Mouse (Mus musculus) myocyte (in vitro differentiated cells): ENCODE data around the gene Zbtb22.

ENCODE experiments used
- MAX ChIP-seq: IDR thresholded peaks from one replicate; pipeline ENCODE4 v1.6.1; 2011; ENCODE audit warnings: low read depth, mild to moderate bottlenecking, control low read depth
- POLR2A ChIP-seq: IDR thresholded peaks from one replicate; pipeline ENCODE4 v1.6.1; 2011; ENCODE audit warnings: low read depth, mild to moderate bottlenecking, control low read depth, moderate library complexity; ENCODE audit not compliant: insufficient read length
- TCF12 ChIP-seq: IDR thresholded peaks from one replicate; pipeline ENCODE4 v1.6.1; 2011; ENCODE audit warnings: mild to moderate bottlenecking, control low read depth; ENCODE audit not compliant: poor library complexity, insufficient read depth, severe bottlenecking

DNA sequence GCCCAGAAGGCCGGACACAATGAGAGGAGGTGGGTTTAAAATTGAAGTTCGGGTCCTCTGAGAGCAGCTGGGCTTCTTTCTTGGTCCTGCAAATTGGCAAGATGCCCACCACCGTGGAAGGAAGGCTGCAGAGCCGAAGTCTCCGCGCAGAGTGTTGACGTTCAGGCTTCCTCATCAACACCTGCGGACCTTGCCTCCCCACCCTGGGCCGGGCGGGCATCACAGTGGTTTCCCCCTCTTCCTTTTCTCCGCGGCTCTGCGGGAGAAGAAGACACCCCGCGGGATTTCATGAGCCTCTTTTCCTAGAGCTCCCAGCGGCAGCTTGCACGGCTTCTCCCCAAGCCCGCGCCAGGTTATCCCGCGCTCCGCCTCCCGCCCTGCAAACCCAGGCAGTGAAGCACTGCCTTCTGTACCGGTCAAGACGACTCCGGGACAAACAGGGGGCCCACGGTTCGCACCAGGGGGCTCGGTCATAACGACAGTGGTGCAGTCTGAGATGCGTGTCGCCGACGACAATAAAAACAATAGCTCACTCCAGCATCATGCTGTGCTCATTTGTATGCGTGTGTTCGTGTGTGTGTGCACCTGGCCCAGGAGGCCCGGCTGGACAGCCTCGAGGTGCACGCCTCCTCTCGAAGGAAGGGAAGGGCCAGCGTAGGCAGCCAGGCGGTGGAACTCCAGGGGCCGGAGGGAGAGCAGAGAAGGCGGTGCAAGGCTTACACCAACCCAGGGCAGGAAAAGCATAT, 7.2 kb upstream of the Zbtb22 start:
- no peak for TF ChIP-seq POLR2A
- no peak for TF ChIP-seq MAX
- TF ChIP-seq TCF12, result no peak
